Mouse (Mus musculus): ENCODE results near the gene Fbxo44.
A peak's percentile ranks its signal among the peaks of the same experiment; 100 is the strongest.
"Not testable (repeated sequence)": the region's sequence is repeated elsewhere in the genome, so short reads cannot be mapped to it uniquely, and the experiment has no call there.

Fbxo44 gene

DNA sequence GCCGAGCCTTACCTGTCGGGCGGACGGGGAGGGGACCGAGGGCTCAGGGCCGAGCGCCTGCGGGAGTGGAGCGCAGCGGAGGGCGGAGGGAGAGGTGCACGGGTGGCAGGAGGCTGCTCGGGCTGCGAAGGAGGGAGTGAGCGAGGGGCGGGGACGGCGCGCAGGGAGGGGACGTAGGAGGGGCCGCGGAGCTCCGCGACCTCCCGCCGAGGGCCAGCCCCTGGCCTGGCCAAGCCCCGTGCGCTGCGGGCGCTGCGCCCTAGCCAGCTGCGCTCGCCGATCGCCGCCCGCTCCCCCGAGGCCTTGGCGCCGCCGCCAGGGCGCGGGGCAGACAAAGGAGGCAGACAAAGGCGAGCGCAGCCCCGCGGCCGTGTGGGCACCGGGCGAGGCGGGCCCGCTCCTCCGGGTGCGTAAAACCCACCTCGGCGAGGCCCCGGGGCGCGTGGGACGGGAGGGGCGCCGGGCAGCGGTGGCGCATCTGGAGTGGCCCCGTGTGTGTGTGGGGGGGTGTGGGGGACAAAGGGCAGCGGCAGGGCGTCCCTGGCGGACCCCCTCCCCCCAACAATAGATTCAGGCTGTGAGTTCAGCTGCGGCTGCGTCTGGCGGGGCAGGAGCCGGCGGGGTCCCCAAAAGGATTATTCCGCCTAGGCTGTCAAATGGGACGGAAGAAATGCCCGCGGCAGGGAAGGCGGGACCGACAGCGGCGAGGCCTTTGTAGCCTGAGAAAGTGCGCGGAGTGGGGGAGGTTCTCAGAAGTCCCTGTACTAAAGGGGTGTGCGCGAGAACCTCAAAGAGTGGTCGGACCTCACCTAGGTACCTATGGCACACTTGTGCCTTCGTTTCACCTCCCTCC lies 29.5 kb downstream of the Fbxo44 start, which contains the start of gene Draxin:
Draxin (minus strand) TSS at position 138 of the 853 bp plus-strand sequence.
- DNase-seq (ENCODE audit: low spot score in 2 of 2): no peak

DNA sequence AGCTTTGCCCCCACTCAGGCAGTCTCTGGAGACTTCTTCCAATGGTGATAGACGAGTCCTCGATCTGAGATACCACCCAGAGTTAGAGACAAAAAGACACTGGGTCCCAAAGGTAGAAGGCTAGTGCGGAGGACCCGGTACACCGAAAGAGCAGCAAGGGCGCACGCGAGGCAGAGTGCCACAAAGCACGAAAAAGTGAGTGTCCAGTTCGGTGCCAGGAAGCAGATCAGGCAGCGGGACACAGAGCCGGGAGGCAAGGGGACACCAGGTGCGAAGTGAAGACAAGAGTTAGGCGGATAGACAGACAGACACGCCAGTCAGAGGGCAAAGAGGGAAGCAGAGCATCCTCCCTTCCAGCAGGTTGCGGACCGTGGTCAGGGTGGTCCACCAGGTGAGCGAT lies 30.1 kb downstream of the Fbxo44 start, which contains the start of gene Mad2l2:
Mad2l2 (plus strand) TSS at position 252 of the 400 bp plus-strand sequence.
- DNase-seq (ENCODE audit: low spot score in 2 of 2): no peak

DNA sequence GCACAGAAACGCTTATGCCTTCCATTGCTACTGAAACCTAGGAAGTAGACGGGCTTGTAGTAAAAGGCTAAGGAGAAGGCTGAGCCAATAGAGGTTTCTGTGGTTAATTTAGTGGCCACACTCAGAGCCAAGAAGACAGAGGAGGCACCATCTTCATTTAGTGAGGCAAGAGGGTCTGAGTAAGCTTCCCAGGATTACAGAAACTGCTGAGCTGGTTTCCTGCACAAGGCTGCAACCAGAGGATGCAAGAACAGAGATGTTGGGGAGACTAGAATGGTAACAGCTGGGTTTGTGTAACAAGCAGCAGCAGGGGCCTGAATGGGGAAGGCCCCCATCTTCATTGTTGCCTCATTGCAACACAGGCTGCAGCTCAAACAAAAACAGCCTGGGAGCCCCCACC lies 31.6 kb downstream of the Fbxo44 start:
- DNase-seq (ENCODE audit: low spot score in 2 of 2): no peak

DNA sequence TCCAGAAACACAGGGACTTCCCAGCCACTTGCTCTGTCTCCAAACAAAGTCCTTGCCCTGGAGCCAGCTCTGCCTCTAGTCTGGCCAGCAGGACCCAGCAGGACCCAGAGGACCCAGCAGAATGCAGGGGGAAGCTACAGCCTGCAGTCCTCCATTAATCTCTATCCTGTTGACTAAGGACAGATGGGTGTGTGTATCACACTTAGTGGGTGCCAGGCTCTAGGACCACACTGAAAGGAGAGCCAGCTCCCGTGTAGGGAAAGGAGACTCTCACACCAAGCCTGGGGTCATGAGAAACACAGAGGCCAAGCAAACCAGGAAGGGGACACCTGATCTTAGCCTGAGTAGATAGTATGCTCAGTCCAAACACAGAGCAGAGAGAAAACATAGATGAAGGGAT lies 32.0 kb downstream of the Fbxo44 start:
- no peak for DNase-seq (ENCODE audit: low spot score in 2 of 2)

DNA sequence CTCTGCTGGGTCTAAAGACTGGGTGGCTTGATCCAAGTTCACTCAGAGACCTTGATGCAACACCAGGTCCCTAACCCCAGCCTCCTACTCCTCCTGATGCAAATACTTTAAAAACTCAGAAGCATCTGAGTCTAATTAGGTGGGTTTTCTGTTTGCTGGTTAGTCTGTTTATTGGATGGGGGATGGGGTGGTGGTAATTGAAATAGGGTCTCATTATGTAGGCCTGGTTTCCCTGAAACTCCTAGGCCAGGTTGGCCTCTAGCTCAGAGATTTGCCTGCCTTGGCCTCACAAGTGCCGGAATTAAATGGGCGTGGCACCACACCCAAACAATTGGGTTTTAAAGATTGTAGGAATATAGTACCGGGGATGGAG lies 37.6 kb downstream of the Fbxo44 start:
- no peak for DNase-seq (ENCODE audit: low spot score in 2 of 2)

DNA sequence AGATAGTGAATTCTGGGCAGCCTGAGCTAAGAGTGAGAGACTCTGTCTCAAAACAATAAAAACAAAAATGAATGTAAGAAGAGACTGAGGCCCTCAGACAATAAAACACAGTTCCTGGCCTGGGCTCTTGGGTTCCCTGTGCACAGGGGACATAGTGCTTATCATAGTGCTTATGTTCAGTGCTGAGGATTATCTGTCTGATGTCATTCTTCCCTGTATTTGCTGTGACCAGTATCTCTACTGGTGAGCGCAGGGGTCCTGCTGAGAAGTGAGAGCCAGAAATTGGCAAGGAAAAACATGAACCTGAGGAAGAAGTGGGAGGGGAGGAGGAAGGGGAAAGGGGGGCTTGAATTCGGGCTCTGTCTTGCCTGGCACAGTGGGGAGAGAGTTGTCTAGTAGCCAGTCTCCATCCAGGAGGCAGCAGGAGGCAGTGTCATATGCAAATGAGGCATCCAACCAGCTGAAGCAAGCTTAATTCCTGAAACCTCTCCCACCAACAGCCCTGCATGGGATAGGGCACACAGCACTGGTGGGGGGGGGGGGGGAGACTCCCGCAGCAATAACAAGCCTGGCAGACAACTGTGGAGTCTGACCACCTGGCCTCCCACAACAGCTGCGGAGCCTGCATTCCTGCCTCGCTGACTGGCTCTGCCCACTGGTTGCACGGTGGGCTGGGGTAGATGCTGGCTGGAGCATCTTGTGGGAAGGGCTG lies 38.1 kb downstream of the Fbxo44 start:
- no peak for DNase-seq (ENCODE audit: low spot score in 2 of 2)

DNA sequence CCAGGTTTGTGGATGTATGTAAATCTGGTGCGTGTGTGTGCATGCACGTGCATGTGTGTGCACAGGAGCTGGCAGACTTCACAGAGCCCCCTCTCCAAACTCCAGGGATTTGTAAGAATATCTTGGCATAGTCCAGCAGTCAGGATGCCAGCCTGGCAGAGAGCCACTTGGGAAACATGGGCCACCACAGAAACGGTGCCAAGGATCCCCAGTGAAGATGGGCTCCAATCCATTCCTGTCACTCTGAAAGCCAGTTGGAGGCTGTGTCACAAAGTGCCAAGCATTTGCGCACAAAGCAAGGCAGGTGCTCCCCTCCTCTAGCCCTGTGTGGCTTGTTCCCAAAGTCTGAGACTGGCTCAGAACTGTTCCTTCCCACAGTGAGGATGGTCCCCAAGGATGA lies 38.9 kb downstream of the Fbxo44 start:
- no peak for DNase-seq (ENCODE audit: low spot score in 2 of 2)

DNA sequence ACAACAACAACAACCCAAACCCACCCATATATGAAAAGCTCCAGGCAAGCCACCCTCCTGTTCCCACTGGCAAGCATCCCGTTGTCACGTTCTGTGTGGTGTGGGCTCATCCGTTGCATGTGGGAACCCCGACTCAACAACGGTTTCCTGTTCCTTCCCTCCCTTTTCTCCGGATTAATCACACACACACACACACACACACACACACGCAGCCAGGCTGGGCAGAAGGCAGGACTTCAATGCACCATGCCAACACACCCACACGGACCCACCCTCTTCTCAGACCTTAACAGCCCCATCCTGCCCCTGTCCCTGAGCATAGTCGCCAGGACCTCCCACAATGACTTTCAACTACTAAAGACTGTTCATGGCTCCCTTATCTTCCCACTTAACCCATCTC lies 39.7 kb downstream of the Fbxo44 start:
- DNase-seq (ENCODE audit: low spot score in 2 of 2): no peak

DNA sequence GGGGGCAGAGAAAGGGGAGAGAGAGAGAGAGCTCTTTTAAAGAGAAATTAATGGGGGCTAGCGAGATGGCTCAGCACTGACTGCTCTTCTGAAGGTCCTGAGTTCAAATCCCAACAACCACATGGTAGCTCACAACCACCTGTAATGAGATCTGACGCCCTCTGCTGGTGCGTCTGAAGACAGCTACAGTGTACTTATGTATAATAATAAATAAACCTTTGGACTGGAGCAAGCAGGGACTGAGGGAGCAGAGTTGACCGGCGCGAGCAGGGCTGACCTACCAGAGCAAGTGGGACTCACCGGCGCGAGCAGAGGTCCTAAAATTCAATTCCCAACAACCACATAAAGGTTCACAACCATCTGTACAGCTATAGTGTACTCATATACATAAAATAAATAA lies 40.7 kb downstream of the Fbxo44 start:
- DNase-seq (ENCODE audit: low spot score in 2 of 2): not testable (repeated sequence)

DNA sequence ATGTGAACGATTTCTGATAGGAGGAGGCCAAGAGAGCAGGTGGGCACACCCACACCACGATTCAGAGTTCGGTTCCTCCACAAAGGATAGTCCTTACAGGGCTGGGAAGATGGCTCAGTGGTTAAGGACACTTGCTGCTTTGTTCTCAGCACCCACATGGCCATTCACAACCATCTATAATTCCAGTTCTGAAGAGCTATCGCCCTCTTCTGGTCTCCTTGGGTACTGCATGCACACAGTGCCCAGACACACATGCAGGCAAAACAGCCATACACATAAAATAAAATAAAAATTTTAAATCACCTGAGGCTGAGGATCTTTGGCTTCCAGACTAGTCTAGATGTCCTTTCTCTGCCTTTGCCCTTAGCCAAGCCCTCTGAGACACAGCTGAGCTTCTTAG lies 42.9 kb downstream of the Fbxo44 start:
- DNase-seq (ENCODE audit: low spot score in 2 of 2): no peak

DNA sequence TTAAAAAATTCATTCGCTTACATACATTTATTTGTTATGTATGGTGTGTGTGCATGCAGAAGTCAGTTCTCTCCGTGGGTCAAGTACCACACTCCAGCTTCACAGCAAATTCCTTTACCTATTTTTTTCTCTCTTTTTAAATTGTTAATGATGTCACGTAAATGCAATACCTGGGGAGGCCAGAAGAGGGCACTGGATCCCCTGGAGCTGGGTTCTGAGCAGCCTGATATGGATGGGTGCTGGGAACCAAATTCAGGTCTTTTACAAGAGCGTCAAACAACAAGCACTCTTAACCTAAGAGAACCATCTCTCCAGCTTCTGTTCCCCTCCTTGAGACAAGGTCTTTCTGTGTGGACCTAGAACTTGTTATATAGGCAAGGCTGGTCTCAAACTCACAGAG lies 43.6 kb downstream of the Fbxo44 start:
- DNase-seq (ENCODE audit: low spot score in 2 of 2): peak in 1 of 2 experiments; percentile 8

DNA sequence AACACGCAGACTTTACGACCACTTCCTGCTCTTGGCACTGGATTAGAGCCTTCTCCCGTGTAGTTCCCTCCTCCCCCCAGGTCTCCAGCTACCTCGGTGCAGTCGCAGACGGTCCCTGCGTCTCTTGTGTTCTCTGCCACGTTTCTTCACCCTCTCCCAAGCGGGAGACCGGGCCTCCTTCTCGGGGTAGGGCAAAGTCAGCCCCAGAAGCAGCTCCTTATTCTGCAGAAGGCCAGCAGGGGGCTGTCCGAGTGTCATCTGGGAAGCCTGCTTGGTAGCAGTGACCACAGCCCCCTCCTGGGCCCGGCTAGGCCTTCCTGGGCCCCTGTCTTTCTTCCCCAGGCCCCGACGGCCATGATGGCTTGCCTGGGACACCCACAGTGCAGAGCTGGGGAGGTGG lies 44.8 kb downstream of the Fbxo44 start:
- peak; percentile 37 to 46 for DNase-seq (ENCODE audit: low spot score in 2 of 2)

DNA sequence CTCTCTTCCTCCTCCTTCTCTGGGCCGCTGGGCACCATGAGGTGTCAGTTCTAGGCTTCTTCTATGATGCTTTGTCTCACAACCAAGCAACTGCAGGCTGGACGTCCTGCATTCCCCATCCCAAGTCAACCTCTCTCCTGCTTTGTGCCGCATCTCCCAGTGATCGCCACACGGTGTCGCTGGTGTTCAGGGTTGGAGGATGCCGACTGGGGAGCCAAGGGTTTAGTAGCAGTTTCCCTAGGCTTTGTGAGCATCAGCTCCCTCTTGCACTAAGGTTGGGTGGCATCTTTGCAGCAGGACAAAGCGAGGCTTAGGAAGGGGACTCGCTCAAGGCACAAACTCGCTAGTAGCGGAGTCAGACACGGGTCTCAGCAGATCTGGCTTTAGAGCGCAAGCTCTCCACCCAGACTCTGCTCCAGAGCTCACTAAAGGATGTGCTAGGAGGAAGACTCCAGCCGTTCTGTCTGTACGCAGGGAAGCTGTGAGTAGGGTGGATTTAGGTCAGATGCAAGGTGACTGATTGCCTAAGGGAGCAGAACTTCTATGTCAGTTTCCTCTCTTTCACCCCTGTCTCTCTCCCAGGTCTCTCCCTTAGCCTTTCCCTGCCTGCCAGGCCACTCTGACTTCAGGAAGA lies 45.4 kb downstream of the Fbxo44 start:
- DNase-seq (ENCODE audit: low spot score in 2 of 2): peak; percentile 66 to 78

DNA sequence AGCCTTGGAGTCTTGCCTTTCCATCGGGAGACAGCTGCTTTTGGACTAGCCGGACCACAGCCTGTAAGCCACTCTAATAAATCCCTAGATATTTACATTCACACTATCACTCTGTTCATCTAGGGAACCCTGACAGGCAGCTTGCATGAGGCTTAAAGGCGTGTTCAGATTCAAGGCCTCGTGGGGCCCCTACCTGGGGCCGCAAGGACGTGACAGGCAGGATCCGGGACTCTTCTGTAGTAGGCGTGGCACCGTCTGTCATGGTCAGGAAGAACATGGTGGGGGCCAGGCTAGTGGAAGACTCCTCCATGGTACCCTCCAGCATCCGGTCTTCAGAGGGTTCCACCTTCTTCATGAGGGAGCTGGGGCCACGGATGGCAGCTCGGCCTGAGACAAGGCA lies 47.8 kb downstream of the Fbxo44 start:
- no peak for DNase-seq (ENCODE audit: low spot score in 2 of 2)

DNA sequence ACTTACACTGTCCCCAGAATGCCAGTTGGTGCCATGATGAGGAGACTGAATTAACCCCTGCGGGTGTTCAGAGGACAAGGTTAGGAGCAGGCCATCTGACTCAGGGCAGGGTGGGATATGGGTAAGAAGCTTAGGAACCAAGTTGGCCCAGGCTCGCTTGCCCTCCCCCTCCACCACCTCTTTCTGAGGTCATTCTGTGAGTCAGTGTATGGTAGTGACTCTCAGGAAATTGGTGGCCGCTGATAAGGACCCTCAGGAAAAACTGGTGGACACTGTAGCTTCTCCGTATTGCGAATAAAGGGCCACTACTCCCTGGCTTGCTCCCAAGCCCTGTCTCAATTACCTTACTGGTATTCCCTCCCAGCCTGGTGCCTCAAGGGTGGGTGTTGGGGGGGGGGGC lies 51.1 kb downstream of the Fbxo44 start:
- DNase-seq (ENCODE audit: low spot score in 2 of 2): no peak

DNA sequence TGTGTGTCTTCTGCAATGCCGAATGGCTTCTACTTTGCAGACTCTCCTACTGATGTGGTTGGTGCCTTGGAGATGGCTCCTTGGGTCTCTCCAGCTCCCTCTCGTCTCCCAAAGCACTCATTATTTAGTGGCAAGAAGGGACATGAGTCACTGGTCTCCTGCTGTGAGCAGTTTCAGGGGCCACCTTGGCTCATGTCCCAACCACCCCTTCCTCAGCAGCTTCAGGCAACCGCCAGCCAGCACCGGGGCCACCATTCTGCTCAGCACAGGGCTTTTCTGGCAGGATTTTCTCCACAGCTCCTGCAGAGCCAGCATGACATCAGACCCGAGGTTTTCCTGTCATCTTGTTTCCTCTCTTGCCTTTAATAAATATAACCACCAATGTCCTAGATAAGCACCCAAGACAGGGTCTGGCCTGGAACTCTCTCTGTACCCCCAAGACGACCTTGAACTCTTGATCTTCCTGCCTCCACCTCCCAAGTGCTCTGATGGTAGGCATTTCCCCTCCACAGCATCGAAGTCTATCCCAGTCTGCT lies 51.6 kb downstream of the Fbxo44 start:
- DNase-seq (ENCODE audit: low spot score in 2 of 2): no peak

DNA sequence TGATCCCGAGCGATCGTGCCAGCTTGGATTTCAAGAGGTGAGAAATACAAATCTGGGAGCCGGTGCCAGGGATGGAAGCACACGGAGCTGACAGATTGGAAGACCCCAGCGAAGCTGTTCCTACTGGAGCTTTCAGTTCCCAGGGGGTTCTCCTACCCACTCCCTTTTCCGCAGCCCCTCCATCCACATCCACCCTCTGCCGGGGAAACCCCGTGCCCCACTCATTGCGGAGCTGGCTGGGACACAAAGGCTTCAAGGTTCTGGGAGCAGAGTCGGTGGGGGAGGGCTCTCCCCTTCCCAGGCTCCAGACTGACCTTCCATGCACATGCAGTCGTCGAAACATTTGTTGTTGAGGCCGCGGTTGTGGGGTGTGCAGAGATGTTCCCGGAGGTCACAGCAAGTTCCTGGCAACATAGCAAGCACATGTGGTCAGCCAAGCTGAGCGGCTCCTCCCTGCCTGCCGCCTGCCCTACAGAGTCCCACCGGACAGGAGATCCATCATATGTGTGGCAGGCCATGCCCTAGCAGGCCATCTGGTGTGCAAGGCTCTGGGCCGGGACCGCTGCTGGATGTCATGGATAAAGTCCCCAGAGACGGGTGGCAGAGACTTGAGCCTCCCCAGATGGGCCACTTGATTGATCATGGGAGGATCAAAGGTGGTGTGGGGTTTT lies 52.5 kb downstream of the Fbxo44 start:
- no peak for DNase-seq (ENCODE audit: low spot score in 2 of 2)

DNA sequence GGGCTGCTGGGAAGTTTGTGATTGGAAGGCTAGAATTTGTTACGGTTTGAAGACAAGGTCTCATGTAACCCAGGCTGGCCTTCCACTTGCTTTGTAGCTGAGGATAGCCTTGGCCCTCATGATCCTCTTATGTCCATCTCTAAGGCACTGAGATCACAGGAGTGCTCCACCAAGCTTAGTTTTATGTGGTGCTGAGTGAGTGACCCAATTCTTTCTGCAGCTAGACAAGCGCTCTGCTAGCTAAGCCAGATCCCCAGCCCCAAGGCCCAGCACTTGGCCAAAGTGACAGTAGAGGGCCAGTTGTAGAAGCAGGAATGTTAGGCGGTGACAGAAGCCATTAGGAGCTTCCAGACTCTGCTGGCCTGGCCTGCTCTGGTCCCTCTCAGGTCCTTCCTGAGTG lies 56.1 kb downstream of the Fbxo44 start:
- no peak for DNase-seq (ENCODE audit: low spot score in 2 of 2)

All from natural killer cell, adult 2 months (primary cell).